Mouse (Mus musculus): ENCODE results near the gene Lrp4.
A peak's percentile ranks its signal among the peaks of the same experiment; 100 is the strongest.

The Lrp4 gene

DNA sequence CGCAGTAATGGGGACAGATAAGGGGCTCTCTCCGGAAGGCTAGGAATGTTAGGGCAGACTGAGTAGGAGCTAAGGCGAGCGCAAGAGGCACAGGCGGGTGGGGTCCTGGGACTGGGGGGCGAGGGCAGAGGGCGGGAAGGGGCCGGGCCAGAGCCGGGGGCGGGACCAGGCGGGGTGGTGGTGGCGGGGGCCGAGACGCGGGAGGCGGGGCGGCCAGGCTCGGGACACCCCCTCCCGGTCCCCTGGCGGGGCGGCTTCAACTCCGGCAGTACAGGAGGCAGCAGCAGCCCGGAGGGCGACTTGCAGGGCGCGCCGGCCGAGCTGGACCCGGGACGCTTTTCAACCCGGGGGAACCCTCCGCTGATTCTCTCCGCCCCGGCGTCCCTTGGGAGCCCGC lies at the start of gene Lrp4:
TSS of gene Lrp4 (plus strand) at position 253 of the 397 bp plus-strand sequence.
- DNase-seq (ENCODE audit: low read depth in 2 of 2, low spot score in 2 of 2) = no peak

DNA sequence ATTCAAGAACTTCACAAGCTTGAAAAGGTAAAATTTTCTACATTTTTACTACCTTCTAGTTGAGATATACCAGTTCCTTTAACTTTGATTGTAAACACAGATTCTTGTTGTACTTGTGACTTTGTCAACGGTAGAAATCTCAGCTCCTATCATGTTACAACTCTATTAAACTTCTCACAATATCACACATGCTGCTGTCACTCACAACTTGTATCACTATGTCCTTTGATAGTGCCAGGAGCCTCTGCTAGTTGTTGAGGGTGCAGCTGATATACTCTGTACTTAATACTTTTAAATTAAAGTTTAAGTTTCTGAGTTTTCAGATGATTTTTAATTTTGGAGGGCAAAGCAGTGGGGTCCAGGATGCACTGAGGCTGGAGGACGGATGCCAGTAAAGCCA lies 49.3 kb upstream of the Lrp4 start:
- DNase-seq (ENCODE audit: low read depth in 2 of 2, low spot score in 2 of 2) = no peak

- DNase-seq (ENCODE audit: low read depth in 2 of 2, low spot score in 2 of 2) = no peak
These were observed 45.8 kb upstream of the Lrp4 start for GRCm38 (mm10) chr2:91411473-91411872.

- no peak for DNase-seq (ENCODE audit: low read depth in 2 of 2, low spot score in 2 of 2)
These were observed 45.0 kb upstream of the Lrp4 start for GRCm38 (mm10) chr2:91412361-91412760.

- no peak for DNase-seq (ENCODE audit: low read depth in 2 of 2, low spot score in 2 of 2)
These were observed 43.5 kb upstream of the Lrp4 start for GRCm38 (mm10) chr2:91413811-91414210.

- no peak for DNase-seq (ENCODE audit: low read depth in 2 of 2, low spot score in 2 of 2)
These were observed 35.7 kb upstream of the Lrp4 start for GRCm38 (mm10) chr2:91421641-91422040.

DNA sequence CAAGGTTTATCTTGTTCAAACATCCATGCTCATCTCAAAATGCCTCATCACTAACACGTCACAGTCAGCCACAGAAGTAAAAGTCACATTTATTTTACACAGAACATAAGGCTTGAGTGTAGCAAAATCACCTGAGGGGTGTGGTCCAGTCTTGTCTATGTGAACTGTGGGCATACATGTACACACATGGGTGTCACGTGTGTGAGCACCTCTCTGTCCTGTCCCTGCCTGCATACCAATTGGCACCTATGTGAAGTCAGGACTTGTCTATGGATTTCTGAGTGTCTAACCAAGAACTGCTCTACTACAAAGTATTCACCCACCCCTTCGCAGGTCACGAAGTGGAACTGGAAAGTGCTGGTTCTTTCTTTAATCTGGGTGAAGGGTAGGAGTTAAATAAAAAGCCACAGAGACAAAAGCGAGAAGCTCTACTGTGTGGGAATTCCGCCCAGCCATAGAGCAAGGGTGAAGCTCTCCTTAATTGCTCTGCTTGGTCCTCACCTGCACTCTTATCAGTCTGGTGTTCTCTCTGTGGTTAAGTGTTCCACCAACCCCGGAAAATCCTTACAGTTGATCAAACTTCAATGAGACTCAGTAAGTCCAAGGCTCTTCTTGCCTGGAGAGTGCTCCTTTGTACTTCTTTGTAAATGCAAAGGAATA lies 33.1 kb upstream of the Lrp4 start:
- no peak for DNase-seq (ENCODE audit: low read depth in 2 of 2, low spot score in 2 of 2)

GRCm38 (mm10) chr2:91426321-91426720 lies 31.0 kb upstream of the Lrp4 start:
- no peak for DNase-seq (ENCODE audit: low read depth in 2 of 2, low spot score in 2 of 2)

GRCm38 (mm10) chr2:91429146-91429545 lies 28.2 kb upstream of the Lrp4 start:
- no peak for DNase-seq (ENCODE audit: low read depth in 2 of 2, low spot score in 2 of 2)

DNA sequence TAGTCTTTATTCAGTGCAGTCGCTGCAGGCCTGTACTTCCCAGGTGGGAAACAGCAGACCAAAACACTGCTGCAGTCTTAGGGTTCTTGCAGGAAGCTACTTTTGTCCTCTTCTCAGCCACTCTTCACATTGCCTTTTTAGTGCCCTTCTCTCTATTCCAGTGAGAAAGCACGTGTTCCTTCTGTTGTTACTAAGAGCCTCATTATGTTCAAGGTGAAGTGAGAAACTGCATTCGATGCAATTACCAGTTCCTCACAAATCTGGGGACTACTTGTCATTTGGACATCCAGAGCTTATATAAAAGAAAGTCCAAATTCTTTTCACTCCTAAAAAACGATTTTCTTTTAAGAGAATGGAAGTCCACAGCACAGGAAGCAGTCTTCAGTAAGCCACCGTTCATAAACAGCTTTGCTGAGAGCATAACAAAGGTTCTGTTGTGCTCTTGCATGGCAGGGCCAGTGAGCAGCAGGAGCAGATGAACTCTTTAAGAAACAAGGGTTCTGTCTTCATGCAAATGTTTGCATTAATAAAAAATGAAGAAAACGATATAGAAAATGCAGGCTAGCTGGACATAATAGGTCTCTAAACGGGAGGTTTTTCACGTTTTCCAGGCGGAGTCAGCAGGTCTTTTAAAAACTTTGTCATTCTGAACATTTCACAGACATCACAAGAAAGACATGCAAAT lies 27.3 kb upstream of the Lrp4 start:
- no peak for DNase-seq (ENCODE audit: low read depth in 2 of 2, low spot score in 2 of 2)

- DNase-seq (ENCODE audit: low read depth in 2 of 2, low spot score in 2 of 2) = no peak
These were observed 26.8 kb upstream of the Lrp4 start for GRCm38 (mm10) chr2:91430600-91430919.

DNA sequence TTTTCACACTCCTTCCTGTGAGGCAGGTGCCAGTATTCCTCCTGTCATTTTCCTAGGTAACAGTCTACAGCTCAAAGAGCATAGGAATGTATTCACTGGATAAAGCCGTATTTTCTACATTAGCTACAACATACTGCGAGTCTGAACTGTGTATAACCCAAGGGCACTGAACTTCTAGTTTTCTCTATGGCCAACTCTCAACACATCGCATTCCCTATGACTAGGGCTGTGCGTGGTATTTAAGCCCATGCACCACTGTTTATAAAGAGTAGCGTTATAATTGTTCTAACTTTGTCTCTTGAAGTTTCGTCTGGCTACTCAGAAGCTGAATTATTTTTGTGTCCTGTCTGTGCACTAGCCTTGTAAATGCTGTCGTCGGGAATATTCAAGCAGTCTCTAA lies 20.6 kb upstream of the Lrp4 start:
- DNase-seq (ENCODE audit: low read depth in 2 of 2, low spot score in 2 of 2) = no peak

DNA sequence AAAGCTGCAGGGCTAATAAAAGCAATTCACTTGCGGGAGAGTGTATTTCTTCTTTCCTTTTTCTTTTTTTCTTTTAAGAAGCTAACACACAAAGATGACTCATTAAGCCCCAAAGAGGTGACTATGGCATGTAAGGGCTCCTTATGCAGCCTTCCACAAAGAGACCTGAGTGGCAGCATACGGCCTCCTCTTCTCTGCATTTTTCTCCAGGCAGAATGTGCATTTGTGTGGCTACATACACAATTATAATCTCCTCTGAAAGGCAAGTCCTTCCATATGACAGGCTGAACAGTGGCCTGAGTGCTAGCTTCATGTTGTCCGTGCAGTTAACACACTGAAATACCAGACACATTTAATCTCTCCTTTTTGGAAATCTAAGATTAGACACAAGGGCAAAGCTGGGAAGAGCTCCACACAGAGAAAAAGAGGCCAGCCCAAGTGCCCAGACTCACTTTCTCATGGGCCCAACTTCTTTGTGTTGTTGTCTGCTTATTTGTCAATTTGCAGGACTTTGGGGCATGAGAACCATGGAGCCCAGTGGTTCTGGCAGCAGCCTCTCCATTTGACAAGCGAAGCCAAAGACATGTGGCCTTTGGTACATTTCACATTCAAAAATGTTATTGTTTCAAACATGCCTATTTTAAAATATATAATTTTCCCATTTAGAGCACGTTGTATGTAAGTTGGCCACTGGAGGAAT lies 20.0 kb upstream of the Lrp4 start:
- DNase-seq (ENCODE audit: low read depth in 2 of 2, low spot score in 2 of 2) = no peak

- DNase-seq (ENCODE audit: low read depth in 2 of 2, low spot score in 2 of 2) = no peak
These were observed 18.0 kb upstream of the Lrp4 start for GRCm38 (mm10) chr2:91439271-91439670.

- no peak for DNase-seq (ENCODE audit: low read depth in 2 of 2, low spot score in 2 of 2)
These were observed 17.4 kb upstream of the Lrp4 start for GRCm38 (mm10) chr2:91439876-91440275.

DNA sequence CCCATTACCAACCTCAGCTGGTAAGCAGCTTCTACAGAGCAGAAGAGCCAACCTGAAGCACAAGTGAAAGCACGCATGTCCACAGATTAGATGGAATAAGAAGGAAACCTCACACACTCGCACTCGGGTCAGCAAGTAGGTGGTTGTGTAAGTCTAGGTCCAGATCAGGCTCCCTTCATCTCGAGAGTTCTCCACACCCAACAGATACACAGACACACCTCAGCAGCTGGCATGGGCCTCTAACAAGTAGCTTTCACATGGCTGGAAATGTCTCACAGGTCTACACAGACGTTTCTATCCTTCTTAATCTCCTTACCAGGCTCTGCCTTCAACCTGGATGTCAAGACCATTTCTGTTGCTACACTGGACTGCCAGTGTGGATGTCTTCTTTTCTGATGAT lies 16.6 kb upstream of the Lrp4 start:
- no peak for DNase-seq (ENCODE audit: low read depth in 2 of 2, low spot score in 2 of 2)

- no peak for DNase-seq (ENCODE audit: low read depth in 2 of 2, low spot score in 2 of 2)
These were observed 15.6 kb upstream of the Lrp4 start for GRCm38 (mm10) chr2:91441715-91442114.

GRCm38 (mm10) chr2:91442241-91442640 lies 15.1 kb upstream of the Lrp4 start:
- no peak for DNase-seq (ENCODE audit: low read depth in 2 of 2, low spot score in 2 of 2)

DNA sequence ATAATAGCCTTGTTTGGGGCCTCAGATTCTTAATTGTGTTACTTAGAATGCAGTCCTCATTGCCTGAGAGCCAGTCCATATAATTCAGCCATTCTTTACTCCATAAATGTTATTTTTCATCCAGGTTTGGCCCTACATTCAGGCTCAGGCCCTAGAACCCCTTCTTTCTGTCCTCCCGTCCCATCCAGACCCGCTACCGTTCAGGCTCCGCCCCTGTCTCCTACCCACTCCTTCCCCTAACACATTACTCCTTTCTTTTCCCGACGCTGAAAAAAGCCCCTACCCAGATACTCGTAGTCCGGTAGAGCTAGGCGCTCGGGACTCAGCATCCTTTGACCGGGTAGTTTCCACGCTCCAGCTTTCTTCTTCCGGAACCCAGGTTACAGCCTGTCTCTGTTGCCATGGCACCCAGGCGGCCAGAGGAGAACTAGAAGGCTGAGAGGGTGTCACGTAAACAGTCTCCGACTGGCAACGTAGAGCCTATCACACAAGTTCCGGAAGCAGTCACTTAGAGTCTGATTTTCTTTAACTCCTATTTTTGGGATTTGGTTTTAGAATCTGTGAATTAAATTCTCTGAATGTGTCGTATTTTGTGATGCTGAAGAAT lies 12.9 kb upstream of the Lrp4 start, which contains the start of gene 1110051M20Rik:
TSS of gene 1110051M20Rik (minus strand) at position 419 of the 607 bp plus-strand sequence.
- DNase-seq (ENCODE audit: low read depth in 2 of 2, low spot score in 2 of 2) = peak; percentile 68 to 80

- DNase-seq (ENCODE audit: low read depth in 2 of 2, low spot score in 2 of 2) = no peak
These were observed 7.6 kb upstream of the Lrp4 start for GRCm38 (mm10) chr2:91449662-91450061.

- DNase-seq (ENCODE audit: low read depth in 2 of 2, low spot score in 2 of 2) = no peak
These were observed 7.0 kb upstream of the Lrp4 start for GRCm38 (mm10) chr2:91450316-91450715.

DNA sequence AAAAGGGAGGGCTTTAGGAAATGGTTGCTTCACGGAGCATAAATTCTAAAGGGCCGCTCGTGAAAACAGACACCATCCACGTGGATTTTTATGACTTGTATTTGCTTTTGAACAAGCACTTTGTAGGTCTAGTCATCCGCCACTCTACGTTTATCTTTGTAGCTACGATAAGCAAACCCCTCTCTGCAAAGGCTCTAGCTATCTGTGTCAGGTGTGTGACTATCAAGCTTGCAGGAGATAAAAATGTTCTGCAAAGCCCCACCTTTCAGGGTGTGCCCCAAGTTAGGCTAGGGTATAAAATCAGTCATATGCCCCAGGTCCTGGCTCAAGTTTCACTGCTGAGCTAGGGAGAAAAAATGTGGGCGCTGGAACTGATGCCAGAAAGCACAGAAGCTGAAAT lies 4.7 kb upstream of the Lrp4 start:
- no peak for DNase-seq (ENCODE audit: low read depth in 2 of 2, low spot score in 2 of 2)
